Mouse (Mus musculus): ENCODE data around the gene Nt5dc2.

Gene Nt5dc2

DNA sequence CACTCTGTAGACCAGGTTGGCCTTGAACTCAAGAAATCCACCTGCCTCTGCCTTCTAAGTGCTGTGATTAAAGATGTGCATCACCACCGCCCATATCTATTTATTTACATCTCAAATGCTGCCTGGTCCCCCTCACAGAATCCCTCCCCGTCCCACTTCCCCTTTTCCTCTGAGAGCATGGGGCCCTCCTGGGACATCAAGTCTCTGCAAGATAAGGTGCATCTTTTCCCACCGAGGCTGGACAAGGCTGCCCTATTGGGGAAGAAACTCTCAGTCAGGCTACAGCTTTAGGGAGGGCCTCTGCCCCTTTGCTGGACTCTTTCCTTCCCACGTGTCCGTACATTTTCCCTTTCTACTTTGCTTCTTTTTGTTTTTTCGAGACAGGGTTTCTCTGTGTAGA lies 38.7 kb downstream of the Nt5dc2 start:
- no peak for DNase-seq (ENCODE audit: low read depth)

DNA sequence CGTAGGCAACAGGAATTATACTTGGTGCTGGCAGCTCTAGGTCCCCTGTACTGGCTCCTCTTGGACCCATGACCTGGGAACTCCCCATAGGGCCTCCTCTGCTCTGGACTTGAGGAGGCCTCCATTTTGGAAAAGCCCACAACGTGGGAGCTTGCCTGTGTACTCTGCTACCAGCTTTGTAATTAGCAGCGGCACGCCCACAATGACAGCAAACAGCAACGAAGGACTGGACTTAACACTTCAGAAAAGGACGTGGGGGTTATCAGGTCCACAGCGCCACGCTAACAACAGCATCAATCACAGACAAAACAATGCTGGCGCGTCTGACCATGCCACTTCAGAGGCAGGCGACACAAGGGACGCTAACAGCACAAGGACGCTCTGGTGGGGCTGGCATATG lies 40.1 kb downstream of the Nt5dc2 start:
- DNase-seq (ENCODE audit: low read depth), result no peak

DNA sequence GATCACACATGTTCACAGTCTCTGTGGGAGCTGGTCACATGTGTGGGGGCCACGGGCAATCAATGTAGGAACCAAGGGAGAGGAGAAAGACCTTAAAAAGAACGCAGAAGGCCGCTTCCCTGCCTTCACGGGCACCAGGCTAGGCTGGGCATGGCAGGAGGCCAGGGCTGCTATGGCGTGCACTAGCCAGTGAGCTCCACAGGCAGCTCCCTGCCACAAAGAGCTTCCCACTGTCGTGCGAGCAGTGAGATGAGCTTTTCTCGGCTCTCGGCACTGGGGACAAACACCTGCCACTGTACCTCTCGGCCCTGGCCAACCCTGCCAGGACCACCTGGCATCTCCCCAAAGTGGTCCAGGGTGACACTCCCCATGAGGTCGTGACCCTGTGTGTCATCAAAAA lies 40.5 kb downstream of the Nt5dc2 start:
- no peak for DNase-seq (ENCODE audit: low read depth)

DNA sequence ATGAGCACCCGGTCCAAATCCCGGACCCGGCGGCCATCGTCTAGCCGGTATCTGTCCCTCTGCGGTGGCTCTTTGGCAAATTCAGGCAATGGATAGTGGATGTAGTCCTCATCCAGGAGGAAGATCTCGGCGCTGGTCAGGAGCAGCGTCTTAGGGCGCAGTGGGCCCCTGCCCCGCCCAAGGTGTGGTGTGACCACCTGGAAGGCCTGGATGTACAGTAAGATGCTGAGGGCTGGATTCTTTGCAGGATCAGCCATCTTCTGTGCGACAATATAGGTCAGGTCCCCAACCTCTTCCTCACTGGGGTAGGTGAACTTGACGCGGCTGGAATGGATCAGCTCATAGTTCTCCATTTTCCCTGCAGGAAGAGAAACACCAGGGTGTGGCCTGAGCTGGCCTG lies 41.0 kb downstream of the Nt5dc2 start:
- DNase-seq (ENCODE audit: low read depth), result no peak

DNA sequence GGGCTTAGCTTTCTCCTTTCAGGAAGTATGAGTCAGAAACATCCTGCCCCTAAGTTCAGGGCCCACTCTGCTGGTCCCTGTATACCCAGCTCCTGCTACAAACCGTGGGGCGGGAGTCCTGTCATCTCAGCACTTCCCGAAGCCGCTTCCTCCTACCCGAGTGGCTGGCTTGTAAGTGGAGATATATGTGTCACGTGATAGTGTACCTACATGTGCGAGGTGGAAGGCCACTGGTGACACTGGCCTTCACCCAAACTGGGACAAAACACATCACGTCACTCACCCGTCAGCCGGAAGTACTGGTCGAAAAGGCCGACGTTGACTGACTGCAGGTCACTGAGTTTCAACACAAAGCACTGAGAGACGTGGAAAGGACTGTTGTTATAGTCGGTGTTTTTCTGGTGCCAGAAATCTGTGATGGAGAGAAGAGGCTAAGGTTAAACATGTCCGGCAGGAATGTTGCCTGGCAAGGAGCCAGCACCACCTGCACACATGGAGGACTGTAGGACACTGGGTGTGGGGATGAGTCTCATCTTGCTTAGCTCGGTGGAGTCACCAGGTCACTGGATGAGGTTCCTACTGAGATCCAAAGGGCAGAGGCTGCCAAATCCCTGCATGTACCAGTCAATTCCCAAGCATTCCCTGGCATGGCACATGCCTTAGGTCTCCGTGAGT lies 42.1 kb downstream of the Nt5dc2 start:
- no peak for DNase-seq (ENCODE audit: low read depth)

DNA sequence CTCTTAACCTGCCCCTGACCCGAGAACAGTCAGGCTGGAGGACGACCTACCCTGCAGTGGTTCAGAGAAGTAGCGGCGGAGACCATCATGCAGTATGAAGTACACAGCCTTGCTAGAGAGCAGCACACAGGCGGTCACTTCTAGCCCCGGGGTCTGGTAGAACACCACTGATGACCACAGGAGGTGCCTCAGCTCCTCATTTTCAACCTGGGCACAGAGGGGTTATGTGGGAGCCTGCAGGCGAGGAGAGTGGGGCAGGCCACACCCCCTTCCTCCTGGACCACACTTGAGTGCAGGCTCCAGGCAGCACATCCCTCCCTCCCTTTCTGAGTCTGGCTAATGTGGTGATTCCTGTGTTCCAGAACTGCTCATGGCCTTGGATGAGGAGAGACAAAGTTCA lies 42.7 kb downstream of the Nt5dc2 start:
- DNase-seq (ENCODE audit: low read depth), result no peak

DNA sequence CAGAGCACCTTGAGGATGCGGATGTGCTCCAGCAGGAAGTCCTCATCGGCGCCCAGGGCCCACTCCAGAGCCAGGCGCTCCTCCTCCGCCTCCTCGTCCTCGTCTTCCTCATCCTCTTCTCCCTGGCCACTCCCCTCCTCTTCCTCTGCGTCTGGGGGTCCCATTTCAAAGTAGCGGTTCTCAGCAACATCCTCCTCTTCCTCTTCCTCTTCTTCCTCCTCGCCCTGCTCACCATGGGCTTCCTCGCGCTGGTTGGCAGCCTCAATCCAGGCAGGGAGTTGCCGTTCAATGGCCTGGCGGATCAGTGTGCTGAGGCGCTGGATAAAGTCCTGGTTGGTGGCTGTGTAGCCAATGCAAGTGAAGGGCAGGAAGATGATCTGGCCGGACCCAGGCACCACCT lies 46.4 kb downstream of the Nt5dc2 start:
- no peak for DNase-seq (ENCODE audit: low read depth)

DNA sequence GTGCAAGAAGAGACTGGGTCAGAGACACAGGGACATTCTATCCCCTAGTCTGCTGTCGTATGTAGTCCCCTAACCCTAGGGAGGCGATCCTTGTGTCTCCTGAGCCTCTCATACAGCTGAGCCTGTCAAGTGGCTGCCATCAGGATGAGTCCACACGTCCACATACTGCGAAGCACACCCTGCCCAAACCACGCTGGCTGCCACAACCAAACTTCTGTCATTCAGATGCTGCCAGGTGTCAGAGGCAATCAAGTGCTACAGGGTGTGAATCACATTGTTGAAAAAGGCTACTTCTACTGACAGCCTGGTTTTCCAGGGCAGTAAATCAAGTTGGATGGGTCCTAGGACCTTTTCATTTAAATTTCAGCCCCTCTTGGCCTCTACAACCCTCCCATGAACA lies 46.9 kb downstream of the Nt5dc2 start:
- no peak for DNase-seq (ENCODE audit: low read depth)

DNA sequence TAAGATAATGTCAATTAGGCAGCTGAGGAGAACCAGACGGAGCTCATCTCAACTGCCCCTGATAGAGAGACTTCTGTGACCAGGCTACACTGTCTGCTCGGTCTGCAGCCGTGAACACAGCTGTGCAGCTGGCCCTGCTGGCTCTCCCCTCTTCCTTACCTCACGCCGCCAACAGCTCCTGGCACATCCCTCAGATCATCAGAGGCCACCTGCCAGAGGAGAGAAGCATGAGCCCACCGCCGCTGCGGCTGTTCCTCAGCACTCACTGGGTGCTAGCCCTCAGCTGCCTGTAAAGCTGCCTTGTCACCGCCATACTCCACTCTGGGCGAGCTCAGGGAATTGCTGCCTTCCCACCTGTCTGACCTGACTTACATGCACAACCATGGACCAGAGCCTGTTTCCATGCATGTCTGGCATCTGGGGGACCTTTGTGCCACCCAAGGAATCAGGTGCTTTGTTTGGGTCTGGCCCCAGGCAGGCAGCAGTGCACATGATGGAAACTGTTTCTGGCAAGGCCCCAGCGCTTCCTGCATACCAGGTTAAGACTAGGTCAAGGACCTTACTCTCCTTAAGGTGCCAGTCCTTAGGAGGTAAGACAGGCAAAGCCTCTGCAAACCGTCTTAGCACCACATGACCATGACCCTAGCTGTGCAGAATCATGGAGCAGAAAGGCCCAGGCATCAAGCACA lies 49.0 kb downstream of the Nt5dc2 start:
- no peak for DNase-seq (ENCODE audit: low read depth)

DNA sequence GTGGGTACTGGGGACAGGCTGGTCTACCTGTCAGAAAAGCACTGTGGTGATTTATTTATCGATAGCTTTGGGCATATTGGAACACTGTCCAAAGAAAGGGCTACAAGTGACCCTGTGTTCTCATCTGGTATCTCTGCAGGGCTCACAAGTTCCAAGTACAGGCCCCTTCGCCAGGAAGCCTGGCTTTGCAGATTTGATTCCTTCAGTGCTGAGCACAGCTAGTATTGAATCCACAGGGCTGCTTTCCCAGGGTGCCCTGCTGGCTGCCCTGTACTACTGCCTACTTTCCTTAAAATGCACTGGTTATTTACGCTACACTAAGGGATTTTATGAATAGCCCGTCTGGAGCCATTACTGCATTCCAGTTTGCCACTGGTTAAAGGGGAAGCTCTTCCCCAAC lies 50.7 kb downstream of the Nt5dc2 start:
- no peak for DNase-seq (ENCODE audit: low read depth)

DNA sequence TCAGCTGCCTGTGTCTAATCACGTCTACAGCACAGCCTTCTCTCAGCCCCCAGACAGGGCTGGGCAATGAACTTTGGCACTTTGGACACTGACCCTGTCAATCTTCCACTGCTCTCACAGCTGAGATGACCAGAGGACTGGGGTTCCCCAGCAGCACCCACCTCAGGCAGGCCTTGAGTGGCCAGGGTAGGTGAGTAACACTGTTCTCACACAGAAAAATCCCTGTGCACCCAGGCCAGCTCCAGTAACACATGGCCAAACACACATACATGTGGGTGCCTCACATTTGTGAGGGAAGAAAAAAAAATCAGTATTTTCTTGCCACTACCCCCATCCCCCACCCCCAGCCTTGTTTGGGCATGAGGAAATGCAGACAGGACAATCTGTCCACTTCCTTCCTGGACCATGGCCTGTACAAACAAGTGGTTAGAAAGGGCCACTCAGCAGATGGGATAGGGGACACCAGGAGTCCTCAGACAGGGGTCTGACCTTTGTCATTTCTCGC lies 52.0 kb downstream of the Nt5dc2 start:
- DNase-seq (ENCODE audit: low read depth), result no peak

DNA sequence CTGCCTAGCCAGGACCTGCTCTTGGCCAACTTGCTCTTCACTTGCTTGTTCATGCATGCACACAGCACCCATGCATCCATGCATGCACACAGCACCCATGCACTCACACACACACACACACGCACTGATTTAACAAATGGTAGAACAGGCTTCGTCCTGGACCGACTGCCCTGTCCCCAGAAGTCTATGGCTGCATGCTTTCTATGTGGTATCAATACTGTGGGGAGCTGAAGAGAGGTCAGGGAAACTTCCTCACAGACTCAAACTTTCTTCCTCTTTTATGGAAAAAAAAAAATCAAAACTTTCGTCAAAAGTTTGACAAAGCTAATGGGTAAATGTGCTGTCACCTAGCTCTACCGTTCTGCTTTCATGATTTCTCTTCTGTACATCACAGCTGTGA lies 52.7 kb downstream of the Nt5dc2 start:
- DNase-seq (ENCODE audit: low read depth), result no peak

DNA sequence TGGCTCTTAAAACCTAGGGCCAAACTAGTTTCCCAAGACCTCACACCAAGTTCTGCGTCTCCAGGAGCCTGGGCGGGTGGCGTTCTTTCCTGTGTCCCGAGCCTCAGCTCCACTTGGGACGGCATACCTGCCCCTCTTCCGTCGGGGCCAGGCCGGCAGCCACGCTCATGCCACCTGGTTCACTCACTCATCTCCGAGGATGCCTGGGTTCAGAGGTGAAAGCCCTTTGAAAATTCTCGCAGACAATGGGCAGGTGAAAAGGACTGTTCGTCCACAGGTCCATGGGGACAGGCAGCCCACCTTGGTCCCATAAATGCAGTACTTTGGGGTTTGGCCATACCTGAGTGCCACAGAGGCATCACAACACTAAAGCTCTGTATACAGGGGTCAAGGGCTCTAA lies 53.3 kb downstream of the Nt5dc2 start:
- no peak for DNase-seq (ENCODE audit: low read depth)

DNA sequence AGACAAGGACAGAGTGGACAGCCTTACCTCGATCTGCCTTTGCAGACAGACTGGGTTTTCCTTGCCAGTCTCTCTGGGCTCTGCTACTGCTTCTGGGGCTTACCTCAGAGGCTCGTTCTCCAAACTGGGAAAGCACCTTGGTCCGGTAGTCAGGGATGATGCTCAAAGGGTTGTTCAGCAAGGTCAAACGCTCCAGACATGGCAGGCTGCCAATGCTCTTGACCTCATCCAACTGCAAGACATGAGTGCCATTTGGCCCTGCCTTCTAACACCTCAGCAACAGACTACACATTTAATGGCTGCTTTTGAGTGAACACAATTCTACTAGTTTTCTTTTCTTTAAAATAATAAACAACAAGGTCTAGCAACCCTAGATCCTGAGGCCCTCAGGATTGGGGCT lies 55.8 kb downstream of the Nt5dc2 start:
- no peak for DNase-seq (ENCODE audit: low read depth)

Data from naive thymus-derived CD4-positive, alpha-beta T cell, adult 2 months (primary cell).